Mouse (Mus musculus): Measurements from ENCODE around the gene Eloa.

DNA sequence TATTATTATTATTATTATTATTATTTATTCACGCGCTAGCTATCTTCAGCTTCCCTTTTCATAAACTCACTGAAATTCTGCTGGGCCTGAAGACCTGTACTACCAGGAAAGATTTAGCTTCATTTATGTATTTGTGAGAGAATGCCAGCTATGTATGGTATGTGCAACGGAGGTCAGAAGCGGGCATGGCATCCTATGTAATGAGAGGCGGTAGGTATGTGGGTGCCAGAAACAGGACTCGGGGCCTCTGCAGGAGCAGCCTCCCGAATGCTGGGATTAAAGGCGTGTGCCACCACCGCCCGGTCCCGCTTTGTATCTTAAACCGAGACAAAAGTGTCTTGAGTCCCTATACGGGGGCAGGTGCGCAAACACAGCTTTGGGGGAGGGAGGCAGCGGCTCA lies 58.6 kb downstream of the Eloa start:
- TF ChIP-seq CTCF (IDR thresholded peaks at IDR 0.05; ENCODE audit: low read depth) (no peak), EP300 (optimal IDR thresholded peaks at IDR 0.05) (no peak)
